Mouse (Mus musculus): ENCODE measurements around the gene Zbtb16.

GRCm38 (mm10) chr9:48606171-48606570, 229.9 kb downstream of the Zbtb16 start:
- no peak for TF ChIP-seq GATA1 (IDR thresholded peaks at IDR 0.05; ENCODE audit: low read length)
- no peak for TF ChIP-seq TAL1 (IDR thresholded peaks at IDR 0.05; ENCODE audit: low read length)
